Comparison of ENCODE assay signal across 8 mouse cellular contexts in the genomic region with DNA sequence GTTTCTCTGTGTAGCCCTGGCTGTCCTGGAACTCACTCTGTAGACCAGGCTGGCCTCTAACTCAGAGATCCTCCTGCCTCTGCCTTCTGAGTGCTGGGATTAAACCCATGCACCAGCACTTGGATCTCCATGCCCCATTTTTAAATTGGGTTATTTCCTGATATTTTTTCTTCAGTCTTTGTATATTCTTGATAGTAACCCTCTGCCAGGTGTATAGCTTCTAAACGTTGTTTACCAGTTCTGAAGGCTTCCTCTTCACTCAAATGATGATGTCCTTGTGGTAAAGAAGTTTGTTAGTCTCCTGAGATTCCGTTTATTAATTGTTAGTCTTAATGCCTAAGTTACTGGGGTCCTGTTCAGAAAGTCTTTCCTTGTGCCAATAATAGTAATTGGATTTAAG. TPM values are rescaled to one million over a fixed set of nuclear protein-coding genes. Genes with fewer than 3 reads are reported as not detected.
A peak's percentile ranks its signal among the peaks of the same experiment; 100 is the strongest.
DNase-seq lines count a peak whose midpoint lies in the region; ATAC-seq lines count a peak whose summit lies in the region.

A gene (plus strand): TSS at position 301 of the 400 bp plus-strand sequence.

- H3K27ac ChIP-seq in hindbrain, embryonic 16.5 days (ENCODE audit: low read depth, low read length) = no peak within 1 kb of the TSS; the same call in 1 of the 2 replicates
- H3K27ac ChIP-seq in macrophage = no peak within 1 kb of the TSS

- DNase-seq in frontal cortex, adult 2 months (ENCODE audit: extremely low spot score in 1 of 2, low spot score in 1 of 2) = no peak
- DNase-seq in frontal cortex, postnatal 36 days (ENCODE audit: low spot score in 2 of 2) = no peak
- DNase-seq in adrenal gland, adult 2 months = no peak
- DNase-seq in gastrocnemius, adult 18-20 months (ENCODE audit: low spot score) = no peak
- DNase-seq in right cerebral cortex, adult 18-20 months = no peak
- no peak for DNase-seq in spleen, postnatal 36 days (ENCODE audit: low spot score in 2 of 2)

- 87% methylated on average over 2 of the region's 2 CpGs for WGBS in hindbrain, embryonic 16.5 days
- WGBS in macrophage (ENCODE audit: missing documents) = 96% methylated on average over 2 of the region's 2 CpGs

- H3K27me3 ChIP-seq in hindbrain, embryonic 16.5 days (replicated peaks; ENCODE audit: control insufficient read depth, insufficient read depth, low read length) = no peaks in the 10 kb centered on the region

- peaks cover 27% of the 10 kb centered on the region for H3K79me2 ChIP-seq in macrophage (ENCODE audit: inconsistent target)

- peaks cover 15% of the 10 kb centered on the region for H3K4me1 ChIP-seq in hindbrain, embryonic 16.5 days (ENCODE audit: control insufficient read depth, insufficient read depth, low read depth, low read length)

- peak within 1 kb of the TSS; percentile 62 for H3K4me2 ChIP-seq in hindbrain, embryonic 16.5 days (ENCODE audit: low read length)

- H3K9me3 ChIP-seq in hindbrain, embryonic 16.5 days (ENCODE audit: control insufficient read depth, low read length) = no peaks in the 10 kb centered on the region

- no peaks in the 10 kb centered on the region for H3K36me3 ChIP-seq in hindbrain, embryonic 16.5 days (ENCODE audit: control insufficient read depth, insufficient read depth, low read length)
- no peaks in the 10 kb centered on the region for H3K36me3 ChIP-seq in macrophage (ENCODE audit: inconsistent target)

- ATAC-seq in hindbrain, embryonic 16.5 days = no peak

- peak within 1 kb of the TSS; percentile 64 for H3K9ac ChIP-seq in hindbrain, embryonic 16.5 days (ENCODE audit: low read depth, low read length)

- H3K4me3 ChIP-seq in hindbrain, embryonic 16.5 days (ENCODE audit: low read length) = peak within 1 kb of the TSS; percentile 81
- peak within 1 kb of the TSS; percentile 74; the same call in 1 of the 2 replicates for H3K4me3 ChIP-seq in macrophage (ENCODE audit: inconsistent target)

RNA-seq across cellular contexts. Expression of the gene that starts here (rescaled TPM):
- polyA plus RNA-seq in frontal cortex, adult 2 months (2012; rRNA removed) = 64.4 and 74.2 TPM in 2 replicates
- 100 to 1,000 TPM in 1 of 2 experiments, 10 to 100 TPM in 1; 90.9 to 108 TPM for total RNA-seq in adrenal gland, adult 2 months (2021)
- 58.0 and 63.5 TPM in 2 replicates for polyA plus RNA-seq in adrenal gland, adult 2 months (2012; rRNA removed)
- total RNA-seq in gastrocnemius, adult 18-20 months (2021) = 10 to 100 TPM; 30.3 to 32.8 TPM
- polyA plus RNA-seq in hindbrain, embryonic 16.5 days (2015; fragmentation: Nextera tagmentation; extraction: Ambion mirVana) = 36.8 and 42.0 TPM in 2 replicates
- 10 to 100 TPM; 13.6 to 76.7 (median 47.5) TPM for total RNA-seq in macrophage (2018; cell fraction: chromatin; rRNA removed)
- total RNA-seq in macrophage (2018; cell fraction: cytosol; rRNA removed) = 10 to 100 TPM; 12.5 to 26.0 (median 21.5) TPM
- total RNA-seq in macrophage (2018; cell fraction: nucleus; rRNA removed) = 10 to 100 TPM; 10.1 to 56.0 (median 33.6) TPM
- 16.2 to 18.9 TPM (median 17.6 TPM) in 3 replicates for polyA plus RNA-seq in macrophage (2018)
